In the genomic region with DNA sequence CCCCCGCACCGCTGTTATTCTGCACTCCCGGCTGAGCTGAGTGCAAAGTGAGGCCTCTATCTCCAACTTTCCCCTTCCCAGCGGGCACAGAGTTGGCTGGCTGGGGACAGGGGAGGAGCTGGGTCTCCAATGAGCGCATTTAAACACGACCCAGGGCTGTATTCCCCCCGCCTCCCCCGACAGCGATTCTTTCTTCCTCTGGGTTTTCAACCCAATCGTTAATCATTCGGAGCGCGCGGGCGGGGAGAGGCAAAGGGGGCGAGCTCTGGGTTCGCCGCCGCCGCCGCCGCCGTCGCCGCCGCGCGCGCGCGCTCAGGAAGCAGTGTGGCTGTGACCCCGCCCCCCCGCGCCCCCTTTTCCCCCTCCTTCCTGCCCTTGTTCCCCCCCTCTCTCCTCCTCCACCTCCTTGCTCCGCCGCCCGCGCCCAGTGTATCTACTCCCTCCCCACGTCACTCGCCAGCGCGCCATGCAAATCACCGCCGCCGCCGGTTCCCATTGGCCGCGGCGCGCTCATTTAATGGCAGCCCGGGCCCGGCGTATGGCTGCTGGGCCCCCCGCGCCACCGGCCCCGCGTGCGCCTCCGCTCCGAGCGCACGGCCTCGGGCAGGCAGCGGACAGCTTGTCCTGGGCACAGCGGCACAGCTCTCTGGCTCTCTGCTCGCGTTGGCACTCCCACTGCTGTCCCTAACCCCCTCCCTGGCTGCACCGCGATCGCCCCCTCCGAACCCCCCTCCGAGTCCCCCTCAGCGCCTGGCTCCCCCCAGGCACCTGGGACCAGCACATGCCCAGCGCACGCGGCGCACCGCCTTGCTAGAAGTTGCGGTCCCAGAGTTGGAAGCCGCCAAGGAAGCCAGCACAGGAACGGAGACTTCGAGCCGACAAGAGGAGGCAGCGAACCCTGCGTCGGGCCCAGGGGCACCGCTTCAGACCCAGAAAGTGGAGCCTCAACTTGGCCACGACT, we compare ENCODE assay signal across 9 mouse cellular contexts. TPM values are rescaled to one million over a fixed set of nuclear protein-coding genes. Genes with fewer than 3 reads are reported as not detected.
DNase-seq lines count a peak whose midpoint lies in the region; ATAC-seq and TF ChIP-seq lines count a peak whose summit lies in the region.
"Had no signal": no experiment of that assay in that cellular context is flagged by ENCODE, and none has a peak within 500 bp of the region (broad histone marks: within the 10 kb centered on the region; RNA-seq: fewer than 3 reads in every experiment).

A gene (plus strand): TSS at position 225 of the 961 bp plus-strand sequence.

- H3K4me1 ChIP-seq in kidney, embryonic 15.5 days, result peaks cover 34% of the 10 kb centered on the region
- peaks cover 7% of the 10 kb centered on the region for H3K4me1 ChIP-seq in midbrain, embryonic 16.5 days (ENCODE audit: control insufficient read depth, insufficient read depth, low read length)
- no peaks in the 10 kb centered on the region for H3K4me1 ChIP-seq in thymus, adult 2 months (replicated peaks; ENCODE audit: control insufficient read depth, insufficient read depth, low read length)

- no peak for TF ChIP-seq CTCF in thymus, adult 2 months (IDR thresholded peaks at IDR 0.05; ENCODE audit: borderline replicate concordance, control insufficient read depth, extremely low read depth, insufficient read depth, low read length, poor library complexity)

- no peak within 1 kb of the TSS for H3K27ac ChIP-seq in kidney, embryonic 15.5 days
- peak within 1 kb of the TSS; percentile 73 for H3K27ac ChIP-seq in midbrain, embryonic 16.5 days (ENCODE audit: low read length)
- H3K27ac ChIP-seq in thymus, adult 2 months (ENCODE audit: control insufficient read depth, insufficient read depth, low read length), result no peak within 1 kb of the TSS

- peaks cover 98% of the 10 kb centered on the region for H3K27me3 ChIP-seq in kidney, embryonic 15.5 days
- H3K27me3 ChIP-seq in midbrain, embryonic 16.5 days (ENCODE audit: control insufficient read depth, insufficient read depth, low read depth, low read length), result peaks cover 25% of the 10 kb centered on the region
- peaks cover 23% of the 10 kb centered on the region for H3K27me3 ChIP-seq in thymus, adult 2 months (ENCODE audit: control insufficient read depth, insufficient read depth, low read length)

- no peak for DNase-seq in kidney, adult 9 months
- peak; percentile 22 for DNase-seq in cerebellum, adult 9-10 months
- DNase-seq in frontal cortex, adult 2 months (ENCODE audit: extremely low spot score in 1 of 2, low spot score in 1 of 2), result peak; percentile 61 to 75
- peak; percentile 71 for DNase-seq in left cerebral cortex, adult 11 months (ENCODE audit: low spot score)
- no peak for DNase-seq in spleen, adult 12 weeks (ENCODE audit: low spot score)
- no peak for DNase-seq in thymus, adult 2 months

- peak within 1 kb of the TSS; percentile 78 for H3K4me2 ChIP-seq in kidney, embryonic 15.5 days
- H3K4me2 ChIP-seq in midbrain, embryonic 16.5 days (ENCODE audit: low read length), result peak within 1 kb of the TSS; percentile 61

- TF ChIP-seq POLR2A in thymus, adult 2 months (IDR thresholded peaks at IDR 0.05; ENCODE audit: control insufficient read depth, extremely low read depth, insufficient read depth, low read length, poor library complexity), result no peak

- no peaks in the 10 kb centered on the region for H3K9me3 ChIP-seq in kidney, embryonic 15.5 days (replicated peaks)
- H3K9me3 ChIP-seq in midbrain, embryonic 16.5 days (replicated peaks; ENCODE audit: control insufficient read depth, low read length, poor library complexity, severe bottlenecking), result no peaks in the 10 kb centered on the region

- under 1% methylated on average over 80 of the region's 89 CpGs for WGBS in kidney, embryonic 15.5 days
- under 1% methylated on average over 75 of the region's 89 CpGs for WGBS in midbrain, embryonic 16.5 days
- WGBS in thymus, adult 2 months, result 2% methylated on average over 74 of the region's 89 CpGs

- peak; percentile 68 for ATAC-seq in kidney, embryonic 15.5 days (replicated peaks; ENCODE audit: low FRiP score)
- peak; percentile 86 for ATAC-seq in midbrain, embryonic 16.5 days

- no peaks in the 10 kb centered on the region for H3K36me3 ChIP-seq in kidney, embryonic 15.5 days
- no peaks in the 10 kb centered on the region for H3K36me3 ChIP-seq in midbrain, embryonic 16.5 days (ENCODE audit: control insufficient read depth, insufficient read depth, low read length)
- H3K36me3 ChIP-seq in thymus, adult 2 months (ENCODE audit: control insufficient read depth, insufficient read depth, low read length), result no peaks in the 10 kb centered on the region

- H3K4me3 ChIP-seq in kidney, embryonic 15.5 days (replicated peaks), result peak within 1 kb of the TSS; percentile 47
- peak within 1 kb of the TSS; percentile 48 for H3K4me3 ChIP-seq in midbrain, embryonic 16.5 days (ENCODE audit: low read depth, low read length)
- no peak within 1 kb of the TSS for H3K4me3 ChIP-seq in thymus, adult 2 months (ENCODE audit: control insufficient read depth, insufficient read depth, low read length)

- no peak within 1 kb of the TSS for H3K9ac ChIP-seq in kidney, embryonic 15.5 days
- peak within 1 kb of the TSS; percentile 66 for H3K9ac ChIP-seq in midbrain, embryonic 16.5 days (ENCODE audit: low read depth, low read length)

RNA-seq across cellular contexts. Expression of the gene that starts here (rescaled TPM):
- polyA plus RNA-seq in kidney, embryonic 15.5 days (2015; fragmentation: Nextera tagmentation; extraction: Ambion mirVana), result not detected in 2 replicates
- polyA plus RNA-seq in frontal cortex, adult 2 months (2012; rRNA removed), result 11.7 and 13.4 TPM in 2 replicates
- polyA plus RNA-seq in midbrain, embryonic 16.5 days (2015; fragmentation: Nextera tagmentation; extraction: Ambion mirVana), result 1.6 and 2.2 TPM in 2 replicates
- not detected in 2 replicates for polyA plus RNA-seq in thymus, adult 2 months (2012; rRNA removed)
- polyA plus RNA-seq: large intestine, adult 2 months had no signal

Comparison
In these comparisons a context has a peak if more than half of its experiments do, and no peak if none do; other contexts are left out.
1. Peak in ATAC-seq, H3K4me3 ChIP-seq and H3K4me2 ChIP-seq in kidney, embryonic 15.5 days; RNA of the gene not detected or under 1 TPM.
2. DNase-seq: peak in cerebellum, adult 9-10 months (single experiment), frontal cortex, adult 2 months (2 of 2) and left cerebral cortex, adult 11 months (single experiment); none in kidney, adult 9 months (single experiment), spleen, adult 12 weeks (single experiment) and thymus, adult 2 months (single experiment).